Mouse (Mus musculus) left cerebral cortex, postnatal 36 days (tissue): ENCODE measurements at regions not wholly inside any gene's neighbourhood (a gene's known extent, or its start where the extent isn't known, plus 50 kb on each side); places are given as distances from the start of the nearest gene placed in this dataset.
A peak's percentile ranks its signal among the peaks of the same experiment; 100 is the strongest.
"Not testable (repeated sequence)": the region's sequence is repeated elsewhere in the genome, so short reads cannot be mapped to it uniquely, and the experiment has no call there.

Source experiments
- DNase-seq, 2 experiments: peaks; one replicate each; pipeline ENCODE4 v3.0.0; 2021 to 2022; ENCODE audit warnings: low spot score in 2 of 2, mixed read lengths in 1 of 2
- intact Hi-C: fragments of 180-260 bp; cut with DNase I; formaldehyde crosslinking; loops from one replicate; pipeline ENCODE4 v1.15.1; 2025

GRCm38 (mm10) chr9:25655767-25656513 is 174.6 kb downstream of the Eepd1 start:
- peak; percentile 8 to 30 for DNase-seq
- intact Hi-C loops, result loop anchor here (1.0 kb wide), 1 partner anchor 1120 kb away; no protein-coding TSS in a partner anchor

- no peak for DNase-seq
- intact Hi-C loops, result loop anchor here (1.0 kb wide), 1 partner anchor 1120 kb away; no protein-coding TSS in a partner anchor
Measured at GRCm38 (mm10) chr9:25656534-25656933, 175.2 kb downstream of the Eepd1 start.

- no peak for DNase-seq
- intact Hi-C loops, result no loop called here
Measured at GRCm38 (mm10) chr9:25683635-25684333, 202.4 kb downstream of the Eepd1 start.

GRCm38 (mm10) chr9:25693632-25694031 is 212.3 kb downstream of the Eepd1 start:
- intact Hi-C loops, result loop anchor here (2.0 to 5.0 kb wide), 2 partner anchors 429 to 1083 kb away; no protein-coding TSS in a partner anchor
- peak; percentile 37 to 42 for DNase-seq

- DNase-seq, result no peak
- intact Hi-C loops, result no loop called here
Measured at GRCm38 (mm10) chr9:25695018-25695417, 213.7 kb downstream of the Eepd1 start.

- intact Hi-C loops, result no loop called here
- peak in 1 of 2 experiments; percentile 4 for DNase-seq
Measured at GRCm38 (mm10) chr9:25713636-25714035, 232.3 kb downstream of the Eepd1 start.

GRCm38 (mm10) chr9:25744162-25744561 is 262.8 kb downstream of the Eepd1 start:
- intact Hi-C loops, result no loop called here
- DNase-seq, result no peak

- no peak for DNase-seq
- intact Hi-C loops, result no loop called here
Measured at GRCm38 (mm10) chr9:25751138-25751537, 269.8 kb downstream of the Eepd1 start.

- intact Hi-C loops, result no loop called here
Measured at GRCm38 (mm10) chr9:25773899-25774298, 292.6 kb downstream of the Eepd1 start.

GRCm38 (mm10) chr9:25782631-25783030 is 301.3 kb downstream of the Eepd1 start:
- intact Hi-C loops, result no loop called here
- no peak for DNase-seq

More at GRCm38 (mm10) chr9:25773899-25774298, 292.6 kb downstream of the Eepd1 start:
- DNase-seq, result no peak

- intact Hi-C loops, result no loop called here
- no peak for DNase-seq
Measured at GRCm38 (mm10) chr9:25795142-25795910, 314.0 kb downstream of the Eepd1 start.

- no peak for DNase-seq
- intact Hi-C loops, result no loop called here
Measured at GRCm38 (mm10) chr9:25809562-25809961, 328.2 kb downstream of the Eepd1 start.

GRCm38 (mm10) chr9:25833295-25833694 is 351.9 kb downstream of the Eepd1 start:
- intact Hi-C loops, result no loop called here
- DNase-seq, result no peak

GRCm38 (mm10) chr9:25849914-25850313 is 368.6 kb downstream of the Eepd1 start:
- DNase-seq, intact Hi-C loops: not testable (repeated sequence)

- intact Hi-C loops, DNase-seq: not testable (repeated sequence)
Measured at GRCm38 (mm10) chr9:25850608-25851007, 369.3 kb downstream of the Eepd1 start.

GRCm38 (mm10) chr9:25854545-25854944 is 373.2 kb downstream of the Eepd1 start:
- intact Hi-C loops, result no loop called here
- DNase-seq, result no peak

GRCm38 (mm10) chr9:25870260-25870659 is 388.9 kb downstream of the Eepd1 start:
- DNase-seq, result no peak
- intact Hi-C loops, result no loop called here

- no peak for DNase-seq
- intact Hi-C loops, result loop anchor here (5.0 to 10.0 kb wide), 3 partner anchors 218 to 881 kb away; no protein-coding TSS in a partner anchor
Measured at GRCm38 (mm10) chr9:25896333-25896905, 415.1 kb downstream of the Eepd1 start.
